Mouse (Mus musculus) thymus, postnatal 25 days (tissue): ENCODE measurements around the gene G6pc3.

Experiments
- DNase-seq: peaks from one replicate; pipeline ENCODE4 v3.0.0; 2022

G6pc3 gene

DNA sequence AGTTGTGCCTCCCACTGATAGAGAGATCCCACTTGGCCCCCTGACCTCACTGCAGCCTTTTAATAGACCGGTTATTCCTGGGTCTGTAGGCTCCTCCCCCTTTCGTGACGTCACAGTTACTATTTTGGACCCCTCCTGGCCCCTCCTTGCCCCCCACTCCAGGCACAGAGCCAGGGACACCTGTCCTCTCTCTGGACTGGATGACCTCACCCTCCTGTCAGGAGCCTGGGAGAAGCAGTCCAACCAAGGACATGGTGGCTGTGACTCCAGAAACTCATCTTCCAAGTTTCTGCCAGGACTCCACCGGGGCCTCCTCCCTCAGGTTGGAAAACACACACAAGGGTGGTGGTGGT is 30.6 kb downstream of the G6pc3 start:
- no peak for DNase-seq

DNA sequence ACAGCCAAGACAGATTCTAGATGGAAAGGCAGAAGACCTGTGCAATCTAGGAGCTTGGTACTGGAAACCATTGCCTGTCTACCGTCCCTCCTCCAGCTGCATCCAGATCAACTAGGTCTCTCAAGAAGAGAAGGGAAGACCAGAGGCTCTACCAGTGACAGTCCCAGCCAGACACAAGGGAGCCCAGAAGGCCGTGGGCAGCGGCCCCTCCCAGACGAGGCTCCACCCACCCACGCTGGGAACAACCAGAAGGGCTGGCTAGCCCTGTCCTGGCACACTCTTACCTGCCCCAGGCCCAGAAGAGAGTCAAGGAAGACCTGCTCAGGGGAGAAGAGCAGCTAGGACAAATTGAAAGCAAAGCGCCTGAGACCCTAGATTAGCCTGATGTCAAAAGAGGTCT is 31.0 kb downstream of the G6pc3 start:
- no peak for DNase-seq

DNA sequence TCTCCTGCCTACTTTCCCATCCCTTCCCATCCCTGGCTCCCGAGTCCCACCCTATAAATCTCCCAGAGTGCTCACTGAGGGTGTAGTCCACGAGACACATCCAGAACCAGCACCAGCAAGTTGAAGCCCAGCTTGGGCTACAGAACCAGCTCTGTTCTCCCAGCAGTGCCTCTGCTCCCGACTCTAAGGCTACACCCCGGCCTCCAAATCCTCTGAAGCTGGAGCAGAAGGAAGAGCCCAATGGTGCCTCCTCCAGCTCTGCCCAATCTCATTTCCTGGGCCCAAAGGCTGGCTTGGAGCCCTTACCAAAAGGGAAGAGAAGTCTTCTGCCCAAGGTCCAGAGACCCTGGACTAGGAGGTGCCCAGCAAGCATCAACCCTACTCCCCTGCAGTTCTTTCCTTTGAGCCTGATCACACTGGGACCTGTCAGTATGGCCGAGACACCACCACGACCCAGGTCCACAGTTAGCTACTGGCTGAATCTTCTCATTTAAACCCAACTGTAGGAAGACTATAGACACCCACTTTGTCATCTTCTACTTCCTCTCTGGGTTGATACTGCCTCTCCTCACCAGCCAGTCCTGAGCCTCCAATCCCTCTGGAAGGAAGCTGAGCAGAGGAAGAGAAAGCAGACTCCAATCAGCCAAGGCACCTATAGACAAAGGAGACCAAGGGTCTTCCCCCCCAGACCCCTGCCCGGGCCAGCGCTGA is 32.0 kb downstream of the G6pc3 start:
- DNase-seq = no peak

DNA sequence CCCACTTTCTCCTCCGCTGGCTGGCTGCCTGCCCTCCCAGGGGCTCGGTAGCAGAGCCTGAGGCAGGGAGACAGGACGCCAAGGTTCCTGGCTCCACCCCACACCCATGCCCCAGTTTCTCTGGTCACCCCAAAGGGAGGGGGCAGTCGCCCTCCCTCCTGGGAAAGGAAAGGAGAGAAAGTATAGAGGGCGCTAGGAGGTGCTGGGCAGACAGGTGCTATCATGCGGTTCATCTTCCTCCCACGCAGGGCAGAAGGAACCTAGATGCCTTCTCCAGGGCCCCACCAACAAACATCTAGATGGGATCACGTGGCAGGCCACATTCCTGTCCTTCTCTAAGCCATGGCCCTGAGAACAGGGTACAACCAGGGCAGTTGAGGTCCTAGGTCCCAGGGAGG is 32.5 kb downstream of the G6pc3 start:
- DNase-seq = no peak

DNA sequence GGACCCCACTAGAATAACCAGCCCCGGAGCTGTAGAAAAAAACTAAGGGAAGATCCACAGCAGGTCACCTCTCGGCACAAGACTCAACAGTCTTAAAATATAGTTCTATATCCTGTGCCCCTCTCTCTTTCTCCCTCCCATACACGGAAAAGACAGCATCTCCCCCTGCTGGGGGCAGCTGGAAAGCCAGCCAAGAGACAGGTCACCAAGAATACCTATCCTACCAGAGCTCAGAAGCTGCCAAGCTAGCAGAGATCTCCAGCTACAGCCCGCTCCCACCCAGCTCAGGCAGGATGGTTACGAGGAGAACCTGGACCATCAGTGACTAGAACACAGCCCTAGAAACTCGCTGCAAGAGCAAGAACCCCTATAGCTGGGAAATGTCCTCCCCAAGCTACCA is 33.7 kb downstream of the G6pc3 start:
- peak; percentile 89 for DNase-seq

DNA sequence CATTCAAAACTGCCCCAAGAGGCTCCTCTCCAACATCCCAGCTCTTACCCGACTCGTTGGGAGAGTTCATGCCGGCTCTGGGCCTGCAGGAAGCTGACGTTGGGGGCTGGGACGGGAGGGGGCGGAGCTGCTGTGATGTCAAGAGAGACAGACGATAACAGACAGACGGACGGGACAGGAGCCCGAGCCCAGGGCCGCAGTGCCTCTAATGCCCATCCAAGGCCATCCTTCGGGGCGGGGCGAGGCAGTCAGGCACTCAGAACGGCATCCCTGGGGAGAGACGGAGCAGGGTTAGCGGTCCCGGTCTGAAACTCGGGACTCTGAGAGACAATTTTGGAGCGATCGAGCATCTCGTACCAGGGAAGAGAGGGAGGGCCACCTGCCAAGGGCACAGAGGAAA is 35.3 kb downstream of the G6pc3 start:
- DNase-seq = no peak

DNA sequence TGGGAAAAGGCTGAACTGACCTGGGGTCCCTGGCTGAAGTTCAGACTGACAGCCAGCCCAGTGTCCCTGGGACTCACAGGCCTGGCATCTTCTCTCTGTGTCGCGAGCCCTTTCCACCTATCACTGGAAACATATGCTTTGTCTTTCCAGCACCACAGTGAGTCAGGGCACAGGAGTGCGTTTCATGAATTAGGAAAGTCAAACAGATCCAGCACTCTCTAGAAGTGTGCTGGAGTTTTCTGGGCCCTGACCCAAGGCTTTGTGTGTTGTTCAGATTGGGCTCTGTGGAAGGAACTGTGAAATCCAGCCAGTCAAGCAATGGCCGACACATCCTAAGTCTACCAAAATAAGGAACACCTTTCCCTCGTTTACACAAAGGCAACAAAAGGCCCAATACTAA is 35.8 kb downstream of the G6pc3 start:
- DNase-seq = no peak

DNA sequence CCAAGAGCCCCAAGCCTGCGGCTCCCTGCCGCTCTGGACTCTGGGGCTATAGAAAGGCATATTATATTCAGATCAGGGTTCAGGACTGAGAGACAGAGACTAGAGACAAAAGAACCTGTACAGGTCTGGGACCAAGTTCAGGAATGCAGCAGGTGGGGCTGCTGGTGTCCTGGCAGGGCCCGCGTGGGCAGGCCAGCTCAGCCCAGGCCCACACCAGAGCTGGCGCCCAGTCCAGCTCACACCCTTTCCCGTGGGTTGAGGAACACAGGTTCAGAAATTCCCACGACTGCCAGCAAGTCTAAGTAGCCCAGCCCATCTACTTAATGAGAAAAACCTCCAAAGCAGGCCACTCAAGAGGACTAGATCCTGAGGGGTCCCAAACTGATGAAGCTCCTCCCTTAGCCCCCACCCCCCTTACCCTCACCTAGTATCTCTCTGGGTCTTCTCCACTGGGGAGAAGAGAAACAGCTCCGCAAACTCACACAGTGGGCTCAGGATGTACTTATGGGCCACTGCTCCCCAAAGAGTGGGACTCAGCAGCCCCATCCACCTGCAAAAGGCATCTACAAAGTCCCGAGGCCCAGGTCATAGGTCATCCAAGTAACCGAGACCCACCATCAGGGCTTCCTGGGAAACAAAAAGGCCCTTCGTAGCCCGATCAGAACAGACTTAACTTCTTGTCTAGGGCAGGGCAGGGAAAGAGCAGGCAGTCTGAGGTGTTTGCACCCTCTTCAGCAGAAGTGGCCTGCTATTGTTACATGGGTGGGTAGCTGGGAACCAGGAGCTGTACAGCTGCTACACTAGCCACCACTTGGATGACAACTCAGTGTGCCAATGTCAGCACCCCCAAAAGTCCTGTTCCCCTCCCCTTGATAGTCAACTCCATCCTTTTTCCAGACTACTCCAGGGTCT is 36.9 kb downstream of the G6pc3 start:
- no peak for DNase-seq

DNA sequence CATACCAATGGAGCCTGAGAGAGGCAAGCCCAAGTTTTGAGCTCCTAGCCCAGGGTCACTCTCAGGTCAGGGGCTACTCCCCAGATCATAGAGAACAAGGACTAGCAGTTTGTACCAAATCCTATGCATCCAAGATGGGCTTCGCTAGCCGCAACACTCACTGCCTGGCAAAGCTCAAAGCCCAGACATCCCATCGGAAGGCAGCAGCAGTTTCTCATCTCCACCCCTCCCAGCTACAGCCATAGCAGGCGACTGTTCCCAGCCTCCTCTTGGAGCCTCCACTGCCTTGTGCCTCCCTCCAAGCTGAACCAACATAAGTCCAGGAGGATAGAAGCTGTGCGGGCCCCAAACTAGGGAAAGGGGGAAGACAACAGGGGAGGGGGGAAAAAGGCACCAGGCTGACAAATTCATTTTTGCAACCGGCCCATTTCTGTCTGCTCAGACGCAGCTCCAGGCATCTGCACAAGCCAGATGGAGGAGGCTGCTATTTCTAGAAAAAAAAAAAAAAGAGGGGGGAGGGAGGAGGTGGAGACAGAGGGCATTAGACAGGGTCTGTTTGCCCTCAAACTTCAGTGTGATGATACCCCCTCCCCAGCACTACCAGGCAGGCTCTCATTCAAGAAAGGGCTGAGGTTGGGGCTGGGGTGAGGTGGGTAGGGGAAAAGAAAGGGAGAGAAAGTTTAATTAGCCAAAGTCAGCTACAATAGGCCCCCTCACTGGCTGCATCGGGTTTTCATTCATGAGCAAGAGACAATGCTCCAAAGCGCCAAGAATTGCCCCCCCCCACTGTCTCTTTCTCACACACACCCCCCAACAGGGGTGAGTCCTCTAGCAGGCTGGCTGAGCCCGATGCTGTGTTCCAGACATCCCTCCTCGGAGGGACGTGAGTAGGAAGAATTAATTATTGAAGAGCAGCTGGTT is 38.1 kb downstream of the G6pc3 start:
- DNase-seq = no peak

DNA sequence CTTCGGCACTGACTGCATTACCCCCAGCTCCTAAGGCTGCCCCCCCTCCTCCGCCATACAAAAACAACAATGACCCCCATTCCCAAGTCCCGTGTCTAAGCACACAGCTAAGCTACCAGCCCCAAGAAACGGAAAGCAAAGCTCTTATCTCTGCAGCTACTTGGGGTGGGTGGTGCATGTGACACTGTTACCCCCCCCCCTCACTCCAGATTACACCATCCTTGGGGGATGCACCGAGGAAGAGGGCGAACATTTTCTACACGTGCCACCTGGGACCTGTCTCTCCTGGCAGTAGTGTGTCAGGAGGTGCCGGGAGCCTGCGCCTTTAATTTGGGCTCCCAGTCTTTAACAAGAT is 38.7 kb downstream of the G6pc3 start:
- no peak for DNase-seq

DNA sequence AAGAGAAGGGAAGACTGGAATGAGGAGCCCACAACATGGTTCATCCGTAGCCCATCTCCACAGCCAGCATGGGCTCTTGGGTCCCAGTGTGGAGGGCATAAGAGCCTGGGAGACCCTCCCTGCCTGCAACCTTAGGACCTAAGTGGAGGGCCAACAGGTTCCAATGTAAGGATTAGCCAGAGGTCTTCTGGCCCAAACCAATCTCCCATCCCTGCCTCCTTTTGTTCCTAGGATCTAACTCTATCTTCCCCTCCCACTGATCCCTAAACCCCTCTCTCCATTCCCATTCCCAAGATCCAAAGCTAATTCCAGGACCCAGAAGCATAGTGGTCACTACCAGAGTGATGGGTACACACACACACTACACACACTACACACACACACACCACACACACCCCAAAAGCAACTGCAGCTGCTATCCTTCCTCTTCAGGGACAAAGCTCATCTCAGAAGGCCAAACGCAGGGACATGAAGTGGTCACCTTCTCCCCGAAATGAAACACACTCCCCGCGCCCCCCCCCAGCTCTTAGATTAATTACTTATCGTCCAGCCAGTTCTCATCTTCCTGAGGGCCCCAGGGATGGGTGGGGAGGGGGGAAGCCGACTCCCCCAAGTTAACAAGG is 39.3 kb downstream of the G6pc3 start:
- no peak for DNase-seq

DNA sequence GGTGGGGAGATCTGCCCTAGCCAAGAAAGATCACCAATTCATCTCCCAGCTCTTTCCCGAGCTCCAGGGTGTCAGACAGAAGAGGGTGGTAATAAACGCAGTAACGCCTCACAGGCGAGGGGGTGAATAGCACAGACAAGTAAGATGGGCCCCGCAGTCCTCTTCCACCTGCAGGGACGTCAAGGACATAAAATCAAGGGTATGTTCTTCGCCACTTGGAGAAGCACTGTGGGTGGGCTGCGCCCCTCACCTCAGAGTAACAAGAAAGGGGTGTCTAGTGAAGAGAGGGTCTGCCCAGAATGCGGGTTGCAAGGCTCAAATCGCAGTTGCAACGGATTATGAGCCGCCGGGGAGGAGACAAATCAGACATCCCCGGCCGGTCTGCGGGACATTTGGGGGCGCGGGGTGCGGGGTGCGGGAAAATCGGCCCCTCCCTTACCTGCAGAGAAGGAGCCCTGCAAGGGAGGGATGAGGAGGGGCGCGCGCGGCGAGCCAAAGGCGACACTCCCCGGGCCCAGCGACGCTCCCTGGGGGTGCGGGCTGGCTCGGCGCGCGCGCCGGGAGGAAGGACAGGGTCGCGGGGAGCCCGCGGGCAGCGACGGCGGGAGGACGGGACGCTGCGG is 40.0 kb downstream of the G6pc3 start:
- peak; percentile 35 for DNase-seq

DNA sequence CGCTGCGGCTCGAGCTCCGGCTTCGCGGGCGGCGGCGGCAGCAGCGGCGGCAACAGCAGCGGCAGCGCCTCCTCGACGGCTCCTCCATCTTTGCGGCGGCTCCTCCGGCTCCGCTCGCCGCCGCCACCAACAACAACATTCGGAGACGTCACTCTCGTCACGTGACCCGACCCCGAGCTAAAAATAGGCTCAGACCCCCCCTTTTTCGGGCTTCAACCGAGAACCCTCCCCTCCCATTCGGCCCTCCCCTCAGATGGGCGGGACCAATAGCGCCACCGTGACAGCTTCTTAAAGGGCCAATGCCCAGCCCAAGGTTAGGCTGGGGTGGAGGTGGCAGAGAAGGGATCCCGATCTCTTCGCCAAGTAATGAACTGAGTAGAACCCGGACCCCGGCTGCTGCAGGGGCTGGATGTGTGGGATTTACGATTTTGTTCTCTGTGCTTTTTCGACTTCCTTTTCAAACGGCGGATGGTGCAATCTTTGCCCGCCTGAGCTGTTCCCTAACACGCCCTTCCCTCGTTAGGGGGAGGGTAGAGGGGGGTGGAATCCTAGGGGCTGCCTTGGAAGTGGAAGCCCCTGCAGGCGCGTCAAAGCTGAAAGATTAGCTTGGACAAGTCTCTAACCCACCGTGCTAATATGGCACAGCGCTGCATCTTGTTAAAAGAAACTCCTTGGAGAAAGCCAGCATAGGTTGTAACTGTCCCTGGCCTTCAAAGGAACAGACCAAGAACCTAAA is 40.8 kb downstream of the G6pc3 start, which contains the start of gene Hdac5:
Gene Hdac5, minus strand, starts transcription at position 161 of the 736 bp plus-strand sequence.
- peak; percentile 97 for DNase-seq

DNA sequence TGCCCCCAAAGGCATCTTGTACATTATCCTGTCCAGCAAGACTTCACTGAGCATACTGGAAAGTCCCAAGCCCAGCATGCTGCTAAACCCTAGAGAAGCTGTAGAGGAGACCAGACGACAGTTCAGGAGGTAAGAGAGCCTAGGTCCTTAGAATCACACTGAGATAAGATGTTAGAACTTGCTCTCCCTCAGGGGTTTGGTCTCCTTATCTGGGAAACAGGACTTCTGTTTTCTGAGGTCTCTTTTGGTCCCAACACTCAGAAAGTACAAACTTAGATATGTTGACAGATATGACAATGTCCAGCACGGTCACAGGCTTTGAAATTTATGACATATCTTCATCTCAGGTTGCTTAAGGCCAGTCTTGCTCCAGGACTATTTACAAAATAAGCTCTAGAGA is 46.6 kb downstream of the G6pc3 start:
- DNase-seq = no peak

DNA sequence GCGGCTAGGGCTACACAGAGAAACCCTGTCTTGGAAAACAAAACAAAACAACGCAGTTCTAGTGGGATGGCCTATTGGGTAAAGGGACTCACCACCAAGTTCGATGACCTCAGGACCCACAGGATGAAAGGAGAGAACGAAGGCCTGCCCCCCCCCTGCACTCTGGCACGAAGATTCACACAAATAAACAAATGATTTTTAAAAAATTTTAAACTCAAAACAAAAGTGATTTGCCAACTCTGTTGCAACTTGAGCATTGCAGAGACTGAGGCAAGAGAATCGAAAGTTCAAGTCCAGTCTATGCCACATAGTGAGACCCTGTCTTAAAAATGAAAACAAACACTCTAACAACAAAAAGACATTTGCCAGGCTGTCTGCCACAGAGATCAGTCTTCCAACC is 51.2 kb downstream of the G6pc3 start:
- no peak for DNase-seq

DNA sequence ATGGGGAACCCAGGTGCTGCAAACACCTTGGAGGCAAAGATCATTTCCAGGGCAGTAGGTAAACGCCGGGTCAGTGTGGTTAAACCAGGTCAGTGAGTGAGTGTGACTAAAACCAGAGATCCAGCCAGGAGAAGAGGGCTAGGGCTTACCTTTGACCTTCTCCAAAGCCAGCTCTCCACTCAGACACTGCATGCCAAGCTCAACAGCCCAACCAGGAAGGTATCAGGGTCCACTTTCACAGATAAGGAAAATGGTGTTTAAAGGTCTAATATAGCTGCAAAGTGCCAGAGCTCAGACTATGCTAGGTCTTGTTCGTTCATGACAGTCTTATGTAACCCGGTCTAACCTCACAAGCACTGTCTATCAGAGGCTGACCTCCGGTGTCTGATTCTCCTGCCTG is 51.8 kb downstream of the G6pc3 start:
- no peak for DNase-seq

DNA sequence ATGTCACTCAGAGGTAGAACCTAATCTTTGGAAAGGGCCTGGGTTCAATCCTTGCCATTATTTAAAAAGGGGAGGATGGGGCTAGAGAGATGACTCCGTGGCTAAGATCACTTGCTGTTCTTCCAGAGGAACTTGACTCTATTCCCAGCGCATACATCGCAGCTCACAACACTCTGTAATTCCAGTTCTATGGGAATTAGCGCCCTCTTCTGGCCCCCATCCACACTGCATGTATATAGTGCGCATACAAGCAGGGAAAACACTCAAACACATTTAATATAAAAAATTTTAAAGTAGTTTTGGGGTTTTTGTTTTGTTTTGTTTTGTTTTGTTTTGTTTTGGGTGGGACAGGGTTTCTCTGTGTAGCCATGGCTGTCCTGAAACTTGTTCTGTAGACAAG is 52.5 kb downstream of the G6pc3 start:
- DNase-seq = no peak
